Mouse (Mus musculus): Measurements from ENCODE around the gene Gm19426. TPM values are rescaled to one million over a fixed set of nuclear protein-coding genes. Genes with fewer than 3 reads are reported as not detected.

Gene Gm19426
- polyA plus RNA-seq, 1 experiment = 0.28 TPM

DNA sequence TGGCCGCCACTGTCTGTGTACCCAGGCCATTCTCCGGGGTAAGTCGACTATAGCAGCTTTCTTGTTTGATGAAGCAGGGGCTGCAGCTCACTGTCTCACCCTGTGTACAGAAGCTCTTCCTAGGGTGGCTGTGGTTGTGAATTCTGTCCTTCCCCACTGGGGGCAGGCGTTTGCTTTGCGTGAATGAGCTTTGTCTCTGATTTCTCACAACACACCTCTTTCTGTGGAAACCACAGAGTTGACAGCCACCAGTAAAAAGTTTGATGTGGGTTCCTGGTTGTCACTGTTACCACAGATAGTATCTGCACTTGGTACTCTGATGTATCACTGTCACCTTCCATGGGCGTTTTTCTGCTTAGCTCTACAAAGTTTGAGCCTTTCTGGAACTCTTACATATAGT is 35.8 kb upstream of the Gm19426 start:
- no peaks in the 10 kb centered on the region for H3K4me1 ChIP-seq (ENCODE audit: control insufficient read depth, insufficient read depth, insufficient read length)
- no peak overlapping the region for H3K27ac ChIP-seq (ENCODE audit: insufficient read depth, low read length)
- H3K36me3 ChIP-seq (ENCODE audit: control insufficient read depth, insufficient read depth, low read length) = no peaks in the 10 kb centered on the region
- TF ChIP-seq POLR2A (IDR thresholded peaks at IDR 0.05; ENCODE audit: low read depth, low read length) (no peak), CTCF (IDR thresholded peaks at IDR 0.05; ENCODE audit: extremely low read depth, insufficient read depth, insufficient read length, insufficient replicate concordance) (peak; percentile 6; the same call in 1 of the 2 replicates)
- no peaks in the 10 kb centered on the region for H3K27me3 ChIP-seq (ENCODE audit: control insufficient read depth, insufficient read depth, low read length)
- DNase-seq (ENCODE audit: low read depth in 1 of 2, low spot score in 2 of 2) = peak; percentile 11 to 57
- H3K4me3 ChIP-seq (ENCODE audit: extremely low read depth, insufficient read depth, insufficient read length) = no peak overlapping the region
- WGBS = 25% methylated on average over 6 of the region's 6 CpGs

DNA sequence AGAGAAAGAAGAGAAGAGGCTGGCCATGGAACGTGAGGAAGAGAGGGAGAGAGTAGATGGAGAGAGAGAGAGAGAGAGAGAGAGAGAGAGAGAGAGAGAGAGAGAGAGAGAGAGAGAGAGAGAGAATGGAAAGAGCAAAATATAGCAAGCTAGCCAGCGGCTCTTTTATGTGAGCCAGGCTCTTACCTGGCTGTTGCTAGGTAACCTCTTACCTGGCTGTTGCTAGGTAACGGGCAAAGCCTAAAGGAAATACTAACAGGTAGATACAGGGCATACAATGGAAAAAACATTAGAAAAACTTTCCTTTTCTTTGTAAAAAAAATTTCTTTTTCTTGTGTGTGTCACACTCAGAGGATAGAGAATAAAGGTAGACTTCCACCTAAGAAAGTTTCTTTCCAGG is 34.3 kb upstream of the Gm19426 start:
- Histone ChIP-seq H3K4me3 (ENCODE audit: extremely low read depth, insufficient read depth, insufficient read length) (no peak overlapping the region), H3K27ac (ENCODE audit: insufficient read depth, low read length) (no peak overlapping the region), H3K36me3 (ENCODE audit: control insufficient read depth, insufficient read depth, low read length) (no peaks in the 10 kb centered on the region), H3K4me1 (ENCODE audit: control insufficient read depth, insufficient read depth, insufficient read length) (no peaks in the 10 kb centered on the region), H3K27me3 (ENCODE audit: control insufficient read depth, insufficient read depth, low read length) (no peaks in the 10 kb centered on the region)
- WGBS = 83% methylated on average over 3 of the region's 3 CpGs
- TF ChIP-seq CTCF (IDR thresholded peaks at IDR 0.05; ENCODE audit: extremely low read depth, insufficient read depth, insufficient read length, insufficient replicate concordance) (no peak), POLR2A (IDR thresholded peaks at IDR 0.05; ENCODE audit: low read depth, low read length) (no peak)
- no peak for DNase-seq (ENCODE audit: low read depth in 1 of 2, low spot score in 2 of 2)

DNA sequence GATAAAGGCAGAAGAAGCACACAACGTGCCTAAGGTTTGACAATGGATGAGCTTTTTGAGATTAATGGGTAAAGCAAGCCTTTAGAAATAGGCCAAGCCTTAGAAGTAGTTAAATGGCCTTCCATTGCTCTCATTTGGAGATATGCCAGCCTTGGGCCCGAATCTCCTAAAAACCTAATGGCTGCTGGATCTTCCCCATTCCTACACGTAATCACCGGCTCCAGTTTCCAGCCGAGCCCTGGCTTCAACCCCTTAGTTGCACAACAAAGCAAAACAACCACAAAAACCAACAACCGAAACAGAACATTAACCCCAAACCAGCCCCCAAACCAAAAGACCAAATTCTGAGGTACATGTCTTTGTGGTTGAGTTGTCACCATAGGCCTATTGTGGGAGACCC is 32.2 kb upstream of the Gm19426 start:
- H3K36me3 ChIP-seq (ENCODE audit: control insufficient read depth, insufficient read depth, low read length) = no peaks in the 10 kb centered on the region
- no peak overlapping the region for H3K4me3 ChIP-seq (ENCODE audit: extremely low read depth, insufficient read depth, insufficient read length)
- no peaks in the 10 kb centered on the region for H3K27me3 ChIP-seq (ENCODE audit: control insufficient read depth, insufficient read depth, low read length)
- TF ChIP-seq CTCF (IDR thresholded peaks at IDR 0.05; ENCODE audit: extremely low read depth, insufficient read depth, insufficient read length, insufficient replicate concordance) (no peak), POLR2A (IDR thresholded peaks at IDR 0.05; ENCODE audit: low read depth, low read length) (no peak)
- no peak overlapping the region for H3K27ac ChIP-seq (ENCODE audit: insufficient read depth, low read length)
- no peaks in the 10 kb centered on the region for H3K4me1 ChIP-seq (ENCODE audit: control insufficient read depth, insufficient read depth, insufficient read length)
- WGBS = 80% methylated on average over 6 of the region's 6 CpGs
- DNase-seq (ENCODE audit: low read depth in 1 of 2, low spot score in 2 of 2) = no peak

DNA sequence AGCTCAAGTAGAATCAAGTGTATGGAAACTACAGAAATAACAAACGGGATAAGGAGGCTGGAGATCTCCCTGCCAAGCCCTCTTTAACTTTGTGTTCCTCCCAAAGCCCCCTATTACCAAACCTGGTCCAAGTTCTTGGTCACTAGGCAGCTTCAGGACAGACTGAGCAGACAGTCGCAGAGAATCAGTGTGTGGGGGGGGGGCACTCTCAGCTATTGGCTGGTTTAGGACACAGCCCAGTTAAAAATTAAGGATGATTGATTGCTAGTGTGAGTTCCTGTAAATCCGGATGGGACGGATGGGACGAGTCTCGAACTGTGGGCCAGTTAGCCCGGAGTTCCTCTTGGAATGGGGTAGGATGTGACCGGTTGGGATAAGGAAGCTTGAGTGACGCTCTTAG is 31.8 kb upstream of the Gm19426 start, which contains the start of gene Serping1:
Serping1 (minus strand) TSS at position 204 of the 400 bp plus-strand sequence.
- H3K27ac ChIP-seq (ENCODE audit: insufficient read depth, low read length) = no peak within 1 kb of the TSS
- peak within 1 kb of the TSS; percentile 26; the same call in 1 of the 2 replicates for H3K4me3 ChIP-seq (ENCODE audit: extremely low read depth, insufficient read depth, insufficient read length)
- WGBS = 85% methylated on average over 9 of the region's 9 CpGs
- no peak for DNase-seq (ENCODE audit: low read depth in 1 of 2, low spot score in 2 of 2)
- H3K27me3 ChIP-seq (ENCODE audit: control insufficient read depth, insufficient read depth, low read length) = no peaks in the 10 kb centered on the region
- TF ChIP-seq CTCF (IDR thresholded peaks at IDR 0.05; ENCODE audit: extremely low read depth, insufficient read depth, insufficient read length, insufficient replicate concordance) (no peak), POLR2A (IDR thresholded peaks at IDR 0.05; ENCODE audit: low read depth, low read length) (no peak)
- H3K36me3 ChIP-seq (ENCODE audit: control insufficient read depth, insufficient read depth, low read length) = no peaks in the 10 kb centered on the region
- no peaks in the 10 kb centered on the region for H3K4me1 ChIP-seq (ENCODE audit: control insufficient read depth, insufficient read depth, insufficient read length)

DNA sequence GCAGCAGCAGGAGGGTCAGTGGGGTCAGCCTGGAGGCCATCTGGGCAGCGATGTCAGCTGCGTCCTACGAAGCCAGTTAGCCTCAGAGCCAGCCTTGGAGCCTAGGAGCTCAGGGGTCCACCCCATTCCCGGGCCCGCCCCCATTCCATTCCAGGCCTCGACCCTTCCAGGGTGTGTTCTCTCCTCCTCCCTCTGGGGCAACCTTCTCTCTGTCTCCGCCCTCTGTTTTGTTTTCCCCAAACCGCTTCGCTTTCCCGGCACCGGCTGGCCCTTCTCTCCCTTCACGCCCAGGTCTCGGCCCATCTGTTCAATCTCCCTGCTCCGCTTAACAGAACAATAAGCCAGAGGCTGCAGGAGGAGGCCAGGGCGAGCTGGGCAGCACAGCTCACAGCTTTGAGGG is 31.3 kb upstream of the Gm19426 start:
- Histone ChIP-seq H3K4me1 (ENCODE audit: control insufficient read depth, insufficient read depth, insufficient read length) (no peaks in the 10 kb centered on the region), H3K27me3 (ENCODE audit: control insufficient read depth, insufficient read depth, low read length) (no peaks in the 10 kb centered on the region), H3K4me3 (ENCODE audit: extremely low read depth, insufficient read depth, insufficient read length) (no peak overlapping the region), H3K36me3 (ENCODE audit: control insufficient read depth, insufficient read depth, low read length) (no peaks in the 10 kb centered on the region), H3K27ac (ENCODE audit: insufficient read depth, low read length) (no peak overlapping the region)
- no peak for TF ChIP-seq CTCF (IDR thresholded peaks at IDR 0.05; ENCODE audit: extremely low read depth, insufficient read depth, insufficient read length, insufficient replicate concordance)
- no peak for TF ChIP-seq POLR2A (IDR thresholded peaks at IDR 0.05; ENCODE audit: low read depth, low read length)
- 72% methylated on average over 14 of the region's 15 CpGs for WGBS
- DNase-seq (ENCODE audit: low read depth in 1 of 2, low spot score in 2 of 2) = peak in 1 of 2 experiments; percentile 5

DNA sequence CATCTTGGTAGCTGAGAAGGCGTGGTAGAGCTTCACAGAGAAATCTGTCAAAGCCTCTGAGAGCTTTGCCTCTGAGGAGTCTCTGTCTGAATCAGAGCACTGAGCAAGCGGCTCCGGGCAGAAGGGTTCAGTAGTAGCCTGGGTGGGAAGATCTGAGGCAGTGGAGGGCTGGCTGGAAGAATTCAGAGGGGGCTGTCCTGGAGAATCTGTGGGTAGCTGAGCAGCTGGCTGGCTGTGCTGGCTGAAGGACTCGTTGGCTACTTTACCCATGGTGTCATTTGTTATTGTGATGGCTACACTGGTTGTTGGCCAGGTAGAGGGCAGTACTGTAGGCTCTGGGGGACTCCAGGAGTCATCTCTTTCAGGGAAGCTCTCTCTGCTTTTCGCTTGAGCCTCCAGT is 29.7 kb upstream of the Gm19426 start:
- Histone ChIP-seq H3K4me3 (ENCODE audit: extremely low read depth, insufficient read depth, insufficient read length) (no peak overlapping the region), H3K4me1 (ENCODE audit: control insufficient read depth, insufficient read depth, insufficient read length) (no peaks in the 10 kb centered on the region), H3K27ac (ENCODE audit: insufficient read depth, low read length) (no peak overlapping the region), H3K27me3 (ENCODE audit: control insufficient read depth, insufficient read depth, low read length) (no peaks in the 10 kb centered on the region), H3K36me3 (ENCODE audit: control insufficient read depth, insufficient read depth, low read length) (no peaks in the 10 kb centered on the region)
- DNase-seq (ENCODE audit: low read depth in 1 of 2, low spot score in 2 of 2) = no peak
- 96% methylated on average over 5 of the region's 5 CpGs for WGBS
- TF ChIP-seq POLR2A (IDR thresholded peaks at IDR 0.05; ENCODE audit: low read depth, low read length) (no peak), CTCF (IDR thresholded peaks at IDR 0.05; ENCODE audit: extremely low read depth, insufficient read depth, insufficient read length, insufficient replicate concordance) (no peak)

DNA sequence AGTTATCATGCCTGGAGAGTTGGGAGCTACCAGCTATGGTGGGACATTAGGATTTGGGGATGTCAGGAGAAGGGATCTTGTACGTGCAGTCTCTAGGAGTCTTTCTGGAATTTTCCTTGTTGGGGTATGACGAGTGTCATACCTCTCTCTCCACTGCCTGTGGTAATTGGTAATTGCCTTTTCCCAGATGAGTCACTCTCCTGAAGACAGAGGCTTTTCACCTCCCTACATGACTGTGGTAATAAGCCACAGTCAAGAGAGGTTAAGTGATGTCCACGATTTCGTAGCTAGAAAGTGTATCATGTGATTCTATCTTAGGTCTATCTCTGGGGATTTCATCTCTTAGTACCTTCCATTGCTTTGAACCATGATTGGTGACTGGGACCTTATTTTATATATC is 29.0 kb upstream of the Gm19426 start:
- DNase-seq (ENCODE audit: low read depth in 1 of 2, low spot score in 2 of 2) = no peak
- H3K27ac ChIP-seq (ENCODE audit: insufficient read depth, low read length) = no peak overlapping the region
- H3K27me3 ChIP-seq (ENCODE audit: control insufficient read depth, insufficient read depth, low read length) = no peaks in the 10 kb centered on the region
- TF ChIP-seq POLR2A (IDR thresholded peaks at IDR 0.05; ENCODE audit: low read depth, low read length) = no peak
- TF ChIP-seq CTCF (IDR thresholded peaks at IDR 0.05; ENCODE audit: extremely low read depth, insufficient read depth, insufficient read length, insufficient replicate concordance) = no peak
- H3K4me1 ChIP-seq (ENCODE audit: control insufficient read depth, insufficient read depth, insufficient read length) = no peaks in the 10 kb centered on the region
- no peaks in the 10 kb centered on the region for H3K36me3 ChIP-seq (ENCODE audit: control insufficient read depth, insufficient read depth, low read length)
- 80% methylated on average over 4 of the region's 4 CpGs for WGBS
- no peak overlapping the region for H3K4me3 ChIP-seq (ENCODE audit: extremely low read depth, insufficient read depth, insufficient read length)
